Mouse (Mus musculus) ES-Bruce4 (cell line): ENCODE results near the gene Borcs7.
"Not testable (repeated sequence)": the region's sequence is repeated elsewhere in the genome, so short reads cannot be mapped to it uniquely, and the experiment has no call there.

Experiments used
- CTCF ChIP-seq: IDR thresholded peaks from one replicate; pipeline ENCODE4 v1.8.1; 2011; ENCODE audit warnings: low read depth, low read length
- EP300 ChIP-seq: IDR thresholded peaks from 2 replicates; pipeline ENCODE4 v1.6.1; 2011; ENCODE audit warnings: low read depth, low read length; ENCODE audit not compliant: insufficient read depth

DNA sequence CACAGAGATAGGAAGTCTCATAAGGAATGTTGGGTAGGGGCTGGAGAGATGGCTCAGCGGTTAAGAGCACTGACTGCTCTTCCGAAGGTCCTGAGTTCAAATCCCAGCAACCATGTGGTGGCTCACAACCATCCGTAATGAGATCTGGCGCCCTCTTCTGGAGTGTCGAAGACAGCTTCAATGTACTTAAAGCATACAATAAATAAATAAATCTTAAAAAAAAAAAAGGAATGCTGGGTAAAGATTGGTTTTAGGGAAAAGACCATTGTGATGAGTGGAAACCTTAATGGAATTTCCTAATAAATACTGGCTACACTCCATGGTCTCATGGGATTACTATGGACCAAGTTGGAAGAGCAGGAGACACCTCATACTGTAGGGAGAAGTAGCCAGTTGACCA, 43.0 kb downstream of the Borcs7 start:
- not testable (repeated sequence) for TF ChIP-seq CTCF, EP300
